13 mouse cellular contexts compared by ENCODE assay signal in genomic region chr11:76835868-76836267, GRCm38 (mm10). TPM values are rescaled to one million over a fixed set of nuclear protein-coding genes. Genes with fewer than 3 reads are reported as not detected.
DNase-seq lines count a peak whose midpoint lies in the region; ATAC-seq and TF ChIP-seq lines count a peak whose summit lies in the region.
"Had no signal": no experiment of that assay in that cellular context is flagged by ENCODE, and none has a peak within 500 bp of the region (broad histone marks: within the 10 kb centered on the region; RNA-seq: fewer than 3 reads in every experiment).

No protein-coding gene starts in this region.

- 0 out of 2 replicates have a peak overlapping the region, but pooled peaks have one; percentile 25 for H3K27ac ChIP-seq in kidney, postnatal 0 days
- H3K27ac ChIP-seq: forebrain, embryonic 13.5 days had no signal

- H3K4me2 ChIP-seq in kidney, postnatal 0 days (ENCODE audit: low read length) = no peak overlapping the region
- H3K4me2 ChIP-seq: forebrain, embryonic 13.5 days had no signal

- TF ChIP-seq CTCF in kidney, postnatal 0 days (IDR thresholded peaks at IDR 0.05; ENCODE audit: low read depth) = no peak

- H3K27me3 ChIP-seq in kidney, postnatal 0 days (ENCODE audit: insufficient read depth, low read length) = no peaks in the 10 kb centered on the region
- H3K27me3 ChIP-seq: forebrain, embryonic 13.5 days; megakaryocyte, embryonic 14.5 days had no signal

- peak; percentile 61 for DNase-seq in heart, adult 11 months
- DNase-seq in heart, adult 9 months (ENCODE audit: low spot score in 2 of 2) = no peak
- DNase-seq in kidney, postnatal 0 days (ENCODE audit: low spot score) = no peak
- DNase-seq in kidney, postnatal 25 days = no peak
- DNase-seq in frontal cortex, postnatal 36 days (ENCODE audit: low spot score in 2 of 2) = no peak
- DNase-seq in MN1 (ENCODE audit: low spot score) = no peak
- DNase-seq: adrenal gland, postnatal 36 days; kidney, adult 18-20 months; thymus, postnatal 4 days had no signal

- no peaks in the 10 kb centered on the region for H3K9me3 ChIP-seq in kidney, postnatal 0 days (replicated peaks; ENCODE audit: low read length)
- H3K9me3 ChIP-seq: forebrain, embryonic 13.5 days; megakaryocyte, embryonic 14.5 days had no signal

- H3K9ac ChIP-seq in kidney, postnatal 0 days (ENCODE audit: low read depth, low read length) = no peak overlapping the region
- H3K9ac ChIP-seq: forebrain, embryonic 13.5 days had no signal

- H3K4me3 ChIP-seq in kidney, postnatal 0 days (replicated peaks; ENCODE audit: low read depth, low read length) = no peak overlapping the region
- H3K4me3 ChIP-seq: forebrain, embryonic 13.5 days; megakaryocyte, embryonic 14.5 days had no signal

- 48% methylated on average over 5 of the region's 5 CpGs for WGBS in kidney, postnatal 0 days

- ATAC-seq in kidney, postnatal 0 days (replicated peaks; ENCODE audit: low FRiP score, low read depth) = no peak
- ATAC-seq in erythroid progenitor cell, adult 5-6 weeks (replicated peaks; ENCODE audit: low FRiP score, poor library complexity, severe bottlenecking) = peak; percentile 49; the same call in 1 of the 2 replicates
- peak; percentile 43; the same call in 1 of the 2 replicates for ATAC-seq in megakaryocyte progenitor cell, adult 5-6 weeks (replicated peaks; ENCODE audit: poor library complexity)
- ATAC-seq: forebrain, embryonic 13.5 days had no signal

- H3K36me3 ChIP-seq in kidney, postnatal 0 days (ENCODE audit: insufficient read depth, low read length) = no peaks in the 10 kb centered on the region

- no peaks in the 10 kb centered on the region; the same call in 1 of the 2 replicates for H3K4me1 ChIP-seq in kidney, postnatal 0 days (replicated peaks; ENCODE audit: insufficient read depth, low read length)
- H3K4me1 ChIP-seq: forebrain, embryonic 13.5 days had no signal

RNA-seq across cellular contexts. Expression of gene Cpd, which starts 10.9 kb away (rescaled TPM):
- 17.8 and 20.4 TPM in 2 replicates for polyA plus RNA-seq in kidney, postnatal 0 days (2015; fragmentation: Nextera tagmentation; extraction: Ambion mirVana)
- 11.7 and 12.6 TPM in 2 replicates for total RNA-seq in erythroid progenitor cell, adult 5-6 weeks (2015; ENCODE audit: low replicate concordance)
- 6.1 and 9.6 TPM in 2 replicates for total RNA-seq in erythroid progenitor cell, adult 5-6 weeks (2017; ENCODE audit: low replicate concordance)
- total RNA-seq in megakaryocyte progenitor cell, adult 5-6 weeks (2015) = 28.3 and 29.5 TPM in 2 replicates
- total RNA-seq in megakaryocyte progenitor cell, adult 5-6 weeks (2017) = 18.8 and 18.9 TPM in 2 replicates
